ENCODE assay signal across 8 mouse cellular contexts in the genomic region with DNA sequence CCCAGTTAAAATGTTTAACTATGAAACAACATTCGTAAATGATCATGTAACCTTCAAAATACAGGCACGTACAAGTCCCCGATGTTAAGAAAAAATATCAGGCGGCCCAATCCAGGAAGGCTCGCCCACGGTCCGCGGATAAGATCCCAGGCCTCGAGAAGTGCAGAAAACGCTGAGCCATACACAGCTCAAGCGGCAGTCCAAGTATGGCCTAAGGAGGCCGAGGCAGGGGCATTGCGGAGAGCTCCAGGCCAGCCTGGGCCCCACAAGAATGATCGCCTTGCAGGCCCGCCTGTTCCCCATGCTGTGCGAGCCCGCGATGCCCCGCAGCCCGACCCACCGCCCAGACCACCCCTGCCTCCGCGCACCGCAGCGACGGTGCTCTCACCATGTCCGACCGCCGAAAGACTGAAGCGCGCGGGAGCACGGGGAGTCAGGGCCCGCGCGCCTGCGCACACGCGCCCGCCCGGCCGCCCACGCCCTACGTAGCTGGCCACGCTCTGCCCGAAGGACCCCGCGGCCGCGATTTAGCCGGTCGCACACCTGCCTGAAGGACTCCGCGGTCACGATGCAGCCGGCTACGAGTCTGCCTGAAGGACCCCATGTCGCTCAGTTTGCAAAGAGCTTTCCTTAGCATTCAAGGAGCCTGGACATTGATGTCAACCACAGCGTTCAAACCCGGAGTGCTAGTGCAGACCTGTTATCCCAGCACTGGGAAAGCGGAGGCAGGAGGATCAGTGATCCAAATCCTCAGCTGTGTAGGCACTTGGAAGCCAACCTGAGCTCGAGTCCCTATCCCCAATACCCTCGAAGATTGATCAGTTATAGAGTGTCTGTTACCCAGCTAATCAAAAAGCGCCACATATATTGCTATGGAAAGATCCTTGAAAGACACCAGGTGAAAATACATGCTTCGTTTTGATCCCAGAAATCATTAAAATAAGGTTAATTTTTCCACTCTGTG. TPM values are rescaled to one million over a fixed set of nuclear protein-coding genes. Genes with fewer than 3 reads are reported as not detected.
DNase-seq lines count a peak whose midpoint lies in the region; ATAC-seq lines count a peak whose summit lies in the region.

A gene (minus strand): TSS at position 464 of the 964 bp plus-strand sequence.

- peak within 1 kb of the TSS; percentile 70 for H3K4me2 ChIP-seq in intestine, embryonic 14.5 days (ENCODE audit: low read length)

- H3K4me1 ChIP-seq in intestine, embryonic 14.5 days (replicated peaks; ENCODE audit: control insufficient read depth, insufficient read depth, low read length) = peaks cover 23% of the 10 kb centered on the region

- peak within 1 kb of the TSS; percentile 100 for H3K4me3 ChIP-seq in intestine, embryonic 14.5 days (ENCODE audit: low read depth, low read length)

- intact Hi-C loops in left cerebral cortex, postnatal 14 days (cut with DNase I) = no loop called here

- peak within 1 kb of the TSS; percentile 83 for H3K27ac ChIP-seq in intestine, embryonic 14.5 days (ENCODE audit: low read depth)

- peak; percentile 95 for ATAC-seq in intestine, embryonic 14.5 days (replicated peaks; ENCODE audit: low FRiP score, low TSS enrichment, low read depth)

- no peaks in the 10 kb centered on the region for H3K27me3 ChIP-seq in intestine, embryonic 14.5 days (replicated peaks; ENCODE audit: control insufficient read depth, insufficient read depth, low read length)

- peak; percentile 96 to 98 for DNase-seq in adrenal gland, adult (ENCODE audit: inconsistent age in 2 of 2, low spot score in 1 of 2)
- DNase-seq in embryo, embryonic 10.5 days (ENCODE audit: low spot score) = peak; percentile 95
- DNase-seq in gastrocnemius, postnatal 25 days = peak; percentile 92
- DNase-seq in intestine, embryonic 14.5 days (ENCODE audit: low spot score) = peak; percentile 99
- DNase-seq in left cerebral cortex, postnatal 14 days (ENCODE audit: low spot score in 2 of 2) = peak; percentile 96 to 97
- peak; percentile 96 for DNase-seq in mesoderm, embryonic 11.5 days (ENCODE audit: low read depth, low spot score)
- peak; percentile 93 for DNase-seq in right cerebral cortex, postnatal 36 days (ENCODE audit: low spot score in 2 of 2)
- DNase-seq in yolk sac, embryonic 10.5 days (ENCODE audit: low spot score) = peak; percentile 93

- no peaks in the 10 kb centered on the region for H3K9me3 ChIP-seq in intestine, embryonic 14.5 days (ENCODE audit: control insufficient read depth, low read length)

- peaks cover 38% of the 10 kb centered on the region for H3K36me3 ChIP-seq in intestine, embryonic 14.5 days (ENCODE audit: control insufficient read depth, insufficient read depth, low read length)

- under 1% methylated on average over 65 of the region's 65 CpGs for WGBS in intestine, embryonic 14.5 days

- peak within 1 kb of the TSS; percentile 99 for H3K9ac ChIP-seq in intestine, embryonic 14.5 days (ENCODE audit: low read length)

RNA-seq across cellular contexts. Expression of the gene that starts here (rescaled TPM):
- total RNA-seq in gastrocnemius, postnatal 25 days (2021) = 10 to 100 TPM; 64.1 to 65.0 TPM
- polyA plus RNA-seq in intestine, embryonic 14.5 days (2014; fragmentation: Nextera tagmentation; extraction: Ambion mirVana) = 61.8 and 64.1 TPM in 2 replicates
- total RNA-seq in left cerebral cortex, postnatal 14 days (2021) = 10 to 100 TPM; 65.3 to 66.7 TPM

Comparison
In these comparisons a context has a peak if more than half of its experiments do, and no peak if none do; other contexts are left out.
1. Peak in every context shown above with its lines: DNase-seq, ATAC-seq, H3K4me3 ChIP-seq and H3K27ac ChIP-seq.